Mouse (Mus musculus) myocyte (in vitro differentiated cells): ENCODE results near the gene Cstf2t. TPM values are rescaled to one million over a fixed set of nuclear protein-coding genes. Genes with fewer than 3 reads are reported as not detected.

Experiments
- H3K27me3 ChIP-seq: one replicate; pipeline ENCODE4 v1.6.1; 2011; ENCODE audit not compliant: control insufficient read depth, insufficient read depth, insufficient read length
- H3K36me3 ChIP-seq: one replicate; pipeline ENCODE4 v1.6.1; 2011; ENCODE audit not compliant: control insufficient read depth, insufficient read depth
- H3K4me2 ChIP-seq: one replicate; pipeline ENCODE4 v1.6.1; 2011; ENCODE audit warnings: low read depth, control low read depth
- H3K4me3 ChIP-seq: one replicate; pipeline ENCODE4 v1.5.1; 2011; ENCODE audit warnings: mild to moderate bottlenecking, control low read depth, moderate library complexity
- H3K79me2 ChIP-seq: one replicate; pipeline ENCODE4 v1.6.1; 2011; ENCODE audit not compliant: control insufficient read depth, insufficient read depth
- H3ac ChIP-seq: one replicate; pipeline ENCODE4 v1.6.1; 2011; ENCODE audit not compliant: control insufficient read depth, insufficient read length
- CEBPB ChIP-seq: IDR thresholded peaks from 2 replicates; pipeline ENCODE4 v1.6.1; 2011; ENCODE audit warnings: mild to moderate bottlenecking, moderate library complexity; ENCODE audit not compliant: poor library complexity, insufficient read depth, severe bottlenecking
- E2F4 ChIP-seq: IDR thresholded peaks from one replicate; pipeline ENCODE4 v1.6.1; 2011; ENCODE audit warnings: mild to moderate bottlenecking, control low read depth, moderate library complexity; ENCODE audit not compliant: insufficient read depth
- MYOD1 ChIP-seq, 3 experiments: IDR thresholded peaks; one replicate each; pipeline ENCODE4 v1.6.1; 2011; ENCODE audit warnings: control low read depth in 2 of 3, low read depth in 2 of 3, mild to moderate bottlenecking in 2 of 3, moderate library complexity in 1 of 3; ENCODE audit not compliant: insufficient read length in 2 of 3, control insufficient read depth in 1 of 3
- MYOG ChIP-seq, 3 experiments: IDR thresholded peaks; one replicate each; pipeline ENCODE4 v1.6.1; 2011; ENCODE audit warnings: control low read depth in 2 of 3, low read depth in 2 of 3, mild to moderate bottlenecking in 2 of 3; ENCODE audit not compliant: insufficient read length in 2 of 3, control insufficient read depth in 1 of 3, insufficient read depth in 1 of 3
- POLR2A ChIP-seq: IDR thresholded peaks from one replicate; pipeline ENCODE4 v1.6.1; 2011; ENCODE audit warnings: low read depth, mild to moderate bottlenecking, control low read depth, moderate library complexity; ENCODE audit not compliant: insufficient read length
- POLR2AphosphoS2 ChIP-seq: IDR thresholded peaks from one replicate; pipeline ENCODE4 v1.6.1; 2011; ENCODE audit warnings: low read depth, control low read depth; ENCODE audit not compliant: insufficient read length
- REST ChIP-seq: IDR thresholded peaks from one replicate; pipeline ENCODE4 v1.6.1; 2011; ENCODE audit warnings: mild to moderate bottlenecking, control low read depth, moderate library complexity; ENCODE audit not compliant: insufficient read depth, insufficient read length
- SRF ChIP-seq: IDR thresholded peaks from one replicate; pipeline ENCODE4 v1.6.1; 2011; ENCODE audit warnings: low read depth; ENCODE audit not compliant: control insufficient read depth, insufficient read length
- TCF3 ChIP-seq: IDR thresholded peaks from one replicate; pipeline ENCODE4 v1.6.1; 2011; ENCODE audit warnings: low read depth, control low read depth; ENCODE audit not compliant: insufficient read length
- USF1 ChIP-seq: IDR thresholded peaks from one replicate; pipeline ENCODE4 v1.6.1; 2011; ENCODE audit warnings: low read depth, mild to moderate bottlenecking, control low read depth, moderate library complexity
- polyA plus RNA-seq: library from polyadenylated mRNA; unstranded; fragments of >200 nt; fragmentation: generic; extraction: Trizol; gene quantifications from one replicate; pipeline ENCODE4 v1.2.1, GENCODE M21; 2012; ENCODE audit warnings: missing spikeins

Cstf2t gene
- polyA plus RNA-seq, 1 experiment = 17.5 TPM

DNA sequence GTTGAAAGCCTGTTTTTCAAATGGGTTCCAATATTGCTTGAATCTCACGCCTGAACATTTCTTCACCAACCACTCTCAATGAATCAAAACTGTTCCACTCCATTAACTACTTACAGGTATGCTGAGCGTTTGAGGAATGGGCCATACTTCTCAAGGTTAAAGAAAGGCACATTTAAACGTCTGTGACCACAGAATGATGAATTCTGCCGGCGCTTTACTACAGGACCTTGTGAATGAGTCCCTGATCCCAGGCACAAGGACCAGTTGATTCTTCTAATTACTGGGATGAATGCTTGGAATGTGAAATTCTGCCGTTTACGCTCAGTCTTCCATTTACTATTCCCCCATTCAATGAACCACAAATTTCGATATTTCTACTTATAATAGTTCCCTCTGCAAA lies 50.0 kb downstream of the Cstf2t start:
- Histone ChIP-seq H3K36me3 (no peaks in the 10 kb centered on the region), H3K27me3 (no peaks in the 10 kb centered on the region), H3K4me3 (no peak overlapping the region), H3K79me2 (no peaks in the 10 kb centered on the region), H3K4me2 (no peak overlapping the region), H3ac (no peak overlapping the region)
- TF ChIP-seq TCF3 (no peak), SRF (no peak)

DNA sequence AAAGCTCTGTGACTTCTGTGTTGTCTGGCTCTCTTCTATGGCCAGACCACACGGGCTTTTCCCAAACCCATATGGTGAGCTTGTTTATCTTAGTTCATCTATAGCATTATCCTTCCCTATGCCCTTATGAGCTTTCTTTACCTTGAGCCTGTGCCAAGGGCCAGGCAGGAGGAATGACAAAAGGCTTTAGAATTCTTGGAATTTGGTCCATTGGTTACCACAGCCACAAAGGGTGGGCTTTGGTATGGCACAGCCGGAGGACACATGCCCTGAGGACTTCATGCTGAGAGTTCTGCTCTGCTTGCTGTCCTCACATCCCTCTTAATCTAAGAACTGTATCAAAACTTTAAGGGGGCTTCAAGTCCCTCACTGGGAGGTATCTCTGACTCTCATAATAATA lies 53.7 kb downstream of the Cstf2t start:
- TF ChIP-seq E2F4 (no peak), USF1 (no peak), REST (no peak), SRF (no peak), MYOD1 (IDR thresholded peaks at IDR 0.05; ENCODE audit: control insufficient read depth in 1 of 3, insufficient read length in 2 of 3, low read depth in 2 of 3) (peak in 1 of 3 experiments; percentile 10), CEBPB (no peak), POLR2AphosphoS2 (no peak), MYOG (IDR thresholded peaks at IDR 0.05; ENCODE audit: control insufficient read depth in 1 of 3, insufficient read depth in 1 of 3, insufficient read length in 2 of 3, low read depth in 2 of 3) (no peak), POLR2A (no peak)
- Histone ChIP-seq H3K79me2 (no peaks in the 10 kb centered on the region), H3K4me3 (no peak overlapping the region)

More for the DNA sequence above, 53.7 kb downstream of the Cstf2t start:
- H3K27me3 ChIP-seq = no peaks in the 10 kb centered on the region
- H3K4me2 ChIP-seq = no peak overlapping the region
- no peak overlapping the region for H3ac ChIP-seq
- H3K36me3 ChIP-seq = no peaks in the 10 kb centered on the region
